19 mouse cellular contexts compared by ENCODE assay signal in genomic region chr10:89682157-89682556, GRCm38 (mm10). TPM values are rescaled to one million over a fixed set of nuclear protein-coding genes. Genes with fewer than 3 reads are reported as not detected.
DNase-seq lines count a peak whose midpoint lies in the region; ATAC-seq and TF ChIP-seq lines count a peak whose summit lies in the region.
"Had no signal": no experiment of that assay in that cellular context is flagged by ENCODE, and none has a peak within 500 bp of the region (broad histone marks: within the 10 kb centered on the region; RNA-seq: fewer than 3 reads in every experiment).

No protein-coding gene starts in this region.

- H3K27me3 ChIP-seq in liver, adult 2 months (ENCODE audit: control insufficient read depth, insufficient read depth, low read length) = no peaks in the 10 kb centered on the region
- H3K27me3 ChIP-seq in liver, postnatal 0 days (ENCODE audit: insufficient read depth, low read length) = no peaks in the 10 kb centered on the region
- H3K27me3 ChIP-seq in liver, embryonic 14.5 days (ENCODE audit: control insufficient read depth, insufficient read depth, low read length) = no peaks in the 10 kb centered on the region
- H3K27me3 ChIP-seq in MEL (ENCODE audit: control insufficient read depth in 1 of 2, insufficient read depth in 2 of 2, low read length in 2 of 2) = no peaks in the 10 kb centered on the region
- H3K27me3 ChIP-seq: embryonic facial prominence, embryonic 12.5 days; forebrain, embryonic 13.5 days; forebrain, embryonic 15.5 days; Patski had no signal

- H3K79me2 ChIP-seq in liver, adult 2 months (ENCODE audit: control insufficient read depth, insufficient read depth, low read length) = peaks cover 49% of the 10 kb centered on the region
- peaks cover 55% of the 10 kb centered on the region for H3K79me2 ChIP-seq in MEL (ENCODE audit: control insufficient read depth, insufficient read depth, low read length, poor library complexity)

- H3K27ac ChIP-seq in liver, adult 2 months (replicated peaks; ENCODE audit: insufficient read depth, low read depth, low read length) = no peak overlapping the region
- no peak overlapping the region for H3K27ac ChIP-seq in liver, postnatal 0 days (ENCODE audit: low read depth)
- H3K27ac ChIP-seq in liver, embryonic 14.5 days = no peak overlapping the region
- H3K27ac ChIP-seq in MEL (ENCODE audit: control insufficient read depth, low read depth, low read length) = no peak overlapping the region
- H3K27ac ChIP-seq in left cerebral cortex, adult 2 months = no peak overlapping the region
- H3K27ac ChIP-seq: embryonic facial prominence, embryonic 10.5 days; embryonic facial prominence, embryonic 12.5 days; forebrain, embryonic 13.5 days; forebrain, embryonic 15.5 days had no signal

- peaks cover 4% of the 10 kb centered on the region; the same call in 1 of the 2 replicates for H3K36me3 ChIP-seq in liver, adult 2 months (ENCODE audit: control insufficient read depth, insufficient read depth, low read length)
- peaks cover 2% of the 10 kb centered on the region; the same call in 1 of the 2 replicates for H3K36me3 ChIP-seq in liver, postnatal 0 days (replicated peaks; ENCODE audit: insufficient read depth, low read length)
- H3K36me3 ChIP-seq in liver, embryonic 14.5 days (replicated peaks; ENCODE audit: control insufficient read depth, insufficient read depth, low read depth) = no peaks in the 10 kb centered on the region
- H3K36me3 ChIP-seq in MEL (ENCODE audit: control insufficient read depth in 1 of 2, insufficient read depth in 2 of 2, low read length in 2 of 2) = peaks cover 2 to 42% of the 10 kb centered on the region in 2 experiments; a peak in 3 of 4 replicates
- H3K36me3 ChIP-seq: forebrain, embryonic 15.5 days had no signal

- no peak for TF ChIP-seq RAD21 in MEL (IDR thresholded peaks at IDR 0.05; ENCODE audit: low read depth, low read length)

- H3K4me3 ChIP-seq in liver, adult 2 months (ENCODE audit: insufficient read depth, low read depth, low read length) = no peak overlapping the region
- no peak overlapping the region for H3K4me3 ChIP-seq in liver, postnatal 0 days (ENCODE audit: low read depth, low read length)
- no peak overlapping the region for H3K4me3 ChIP-seq in liver, embryonic 14.5 days (ENCODE audit: insufficient read depth in 1 of 2, low read depth in 2 of 2, low read length in 2 of 2)
- H3K4me3 ChIP-seq in MEL (ENCODE audit: control insufficient read depth in 1 of 2, insufficient read depth in 1 of 2, low read depth in 2 of 2, low read length in 2 of 2) = peak overlapping the region in 1 of 2 experiments; percentile 26; a peak in 1 of 4 replicates
- no peak overlapping the region for H3K4me3 ChIP-seq in left cerebral cortex, adult 2 months
- H3K4me3 ChIP-seq: embryonic facial prominence, embryonic 10.5 days; embryonic facial prominence, embryonic 12.5 days; forebrain, embryonic 13.5 days; forebrain, embryonic 15.5 days had no signal

- ATAC-seq in liver, postnatal 0 days = no peak
- ATAC-seq in liver, embryonic 14.5 days (ENCODE audit: insufficient read depth) = no peak
- ATAC-seq: activated CD4-positive, CD25-positive, alpha-beta regulatory T cell, adult 4 months; forebrain, embryonic 13.5 days; forebrain, embryonic 15.5 days; Patski had no signal

- intact Hi-C loops in left cerebral cortex, adult 2 months (cut with DNase I) = no loop called here

- TF ChIP-seq CTCF in liver, adult 2 months (IDR thresholded peaks at IDR 0.05; ENCODE audit: low read depth, low read length) = no peak
- TF ChIP-seq CTCF in liver, postnatal 0 days (IDR thresholded peaks at IDR 0.05; ENCODE audit: low read depth) = no peak
- TF ChIP-seq CTCF in liver, embryonic 14.5 days (IDR thresholded peaks at IDR 0.05; ENCODE audit: low read depth) = no peak
- TF ChIP-seq CTCF in MEL (IDR thresholded peaks at IDR 0.05 in 2 of 3, conservative IDR thresholded peaks at IDR 0.05 in 1 of 3; ENCODE audit: control insufficient read depth in 1 of 3, insufficient read depth in 1 of 3, low read depth in 2 of 3, low read length in 3 of 3, poor library complexity in 1 of 3, severe bottlenecking in 1 of 3) = no peak
- no peak for TF ChIP-seq CTCF in left cerebral cortex, adult 2 months (IDR thresholded peaks at IDR 0.05)

- H3K9me3 ChIP-seq in liver, postnatal 0 days (ENCODE audit: low read length) = no peaks in the 10 kb centered on the region
- H3K9me3 ChIP-seq in liver, embryonic 14.5 days (ENCODE audit: control insufficient read depth, low read length) = no peaks in the 10 kb centered on the region
- no peaks in the 10 kb centered on the region for H3K9me3 ChIP-seq in MEL (replicated peaks; ENCODE audit: insufficient read depth, low read length)
- H3K9me3 ChIP-seq: embryonic facial prominence, embryonic 10.5 days; embryonic facial prominence, embryonic 12.5 days; forebrain, embryonic 13.5 days; forebrain, embryonic 15.5 days had no signal

- DNase-seq in liver, adult 2 months (ENCODE audit: extremely low read depth, low read depth, low spot score) = peak; percentile 43
- DNase-seq in liver, postnatal 0 days = no peak
- no peak for DNase-seq in liver, embryonic 14.5 days (ENCODE audit: low read depth in 3 of 3, low spot score in 3 of 3)
- DNase-seq in liver (no peak), MEL (ENCODE audit: low read depth, low spot score) (peak; percentile 39)
- DNase-seq in left cerebral cortex, adult 2 months (ENCODE audit: extremely low spot score in 1 of 2, low spot score in 2 of 2) = no peak
- DNase-seq: adrenal gland, adult 8-10 months; adrenal gland, postnatal 14 days; cerebellum, adult 11-12 months; cerebellum, adult 2 months; cerebellum, adult 9-10 months; cerebellum, postnatal 10 days; cerebellum, postnatal 25 days had no signal

- H3K4me2 ChIP-seq in liver, postnatal 0 days (ENCODE audit: low read depth, low read length) = no peak overlapping the region
- H3K4me2 ChIP-seq in liver, embryonic 14.5 days (ENCODE audit: low read depth) = peak overlapping the region; percentile 18; the same call in 1 of the 2 replicates
- H3K4me2 ChIP-seq: embryonic facial prominence, embryonic 12.5 days; forebrain, embryonic 13.5 days; forebrain, embryonic 15.5 days had no signal

- H3K9ac ChIP-seq in liver, adult 2 months (ENCODE audit: low read depth, low read length) = no peak overlapping the region
- no peak overlapping the region for H3K9ac ChIP-seq in liver, postnatal 0 days (replicated peaks)
- 0 out of 2 replicates have a peak overlapping the region, but pooled peaks have one; percentile 16 for H3K9ac ChIP-seq in liver, embryonic 14.5 days (replicated peaks)
- H3K9ac ChIP-seq in MEL (ENCODE audit: control insufficient read depth, low read depth, low read length, poor library complexity, severe bottlenecking) = no peak overlapping the region
- H3K9ac ChIP-seq: embryonic facial prominence, embryonic 12.5 days; forebrain, embryonic 13.5 days; forebrain, embryonic 15.5 days had no signal

- no peak for TF ChIP-seq POLR2A in liver, adult 2 months (IDR thresholded peaks at IDR 0.05; ENCODE audit: extremely low read depth, insufficient read depth, low read length)
- no peak for TF ChIP-seq POLR2A in MEL (IDR thresholded peaks at IDR 0.05; ENCODE audit: control insufficient read depth in 1 of 2, insufficient read depth in 1 of 2, low read depth in 1 of 2, low read length in 2 of 2, poor library complexity in 1 of 2)

- 9% methylated on average over 1 of the region's 1 CpGs for WGBS in liver, adult 2 months
- 22% methylated on average over 1 of the region's 1 CpGs for WGBS in liver, postnatal 0 days (ENCODE audit: insufficient replicate concordance)
- 6% methylated on average over 1 of the region's 1 CpGs for WGBS in liver, embryonic 14.5 days (ENCODE audit: insufficient replicate concordance)

- TF ChIP-seq EP300 in liver, postnatal 0 days (IDR thresholded peaks at IDR 0.05; ENCODE audit: low read depth) = no peak
- TF ChIP-seq EP300 in liver, embryonic 14.5 days (IDR thresholded peaks at IDR 0.05; ENCODE audit: low read depth) = no peak
- TF ChIP-seq EP300 in MEL (IDR thresholded peaks at IDR 0.05; ENCODE audit: low read depth in 1 of 2, low read length in 2 of 2) = peak in 1 of 2 experiments; percentile 41; a peak in 2 of 4 replicates

- peaks cover 8% of the 10 kb centered on the region for H3K4me1 ChIP-seq in liver, adult 2 months (ENCODE audit: control insufficient read depth, insufficient read depth, low read length)
- peaks cover 28% of the 10 kb centered on the region for H3K4me1 ChIP-seq in liver, postnatal 0 days (ENCODE audit: insufficient read depth)
- peaks cover 13 to 31% of the 10 kb centered on the region in 2 experiments for H3K4me1 ChIP-seq in liver, embryonic 14.5 days (replicated peaks; ENCODE audit: control insufficient read depth in 2 of 2, insufficient read depth in 2 of 2, low read length in 1 of 2)
- H3K4me1 ChIP-seq in MEL (ENCODE audit: control insufficient read depth in 1 of 2, insufficient read depth in 2 of 2, low read length in 2 of 2) = peaks cover 25 to 45% of the 10 kb centered on the region in 2 experiments

TF ChIP-seq in MEL, 35 proteins besides CTCF, POLR2A, EP300 and RAD21 (continues in another document):
- 0 out of 2 replicates have a peak, but pooled peaks have one; percentile 33 for TF ChIP-seq SIN3A (IDR thresholded peaks at IDR 0.05; ENCODE audit: low read length)
- TF ChIP-seq USF1 (IDR thresholded peaks at IDR 0.05; ENCODE audit: low read depth, low read length) = no peak
- peak; percentile 63 for TF ChIP-seq GATA1 (IDR thresholded peaks at IDR 0.05; ENCODE audit: low read depth, low read length)
- TF ChIP-seq CHD1 (IDR thresholded peaks at IDR 0.05; ENCODE audit: low read depth, low read length) = no peak

RNA-seq across cellular contexts. Expression of gene Scyl2, which starts 3.9 kb away (rescaled TPM):
- 18.4 and 20.1 TPM in 2 replicates for total RNA-seq in liver, adult 2 months (2014; rRNA removed)
- 10.8 and 11.3 TPM in 2 replicates for polyA plus RNA-seq in liver, adult 2 months (2012; rRNA removed)
- polyA plus RNA-seq in liver, postnatal 0 days (2015; fragmentation: Nextera tagmentation; extraction: Ambion mirVana) = 3.5 and 4.8 TPM in 2 replicates
- polyA plus RNA-seq in liver, embryonic 14.5 days (2012; rRNA removed) = 8.6 and 10.2 TPM in 2 replicates
- polyA plus RNA-seq in liver, embryonic 14.5 days (2014; fragmentation: Nextera tagmentation; extraction: Ambion mirVana) = 6.8 and 6.9 TPM in 2 replicates
- total RNA-seq in MEL (2012; rRNA removed) = 19.8 and 21.8 TPM in 2 replicates
- 10 to 100 TPM in 1 of 2 experiments, not detected in 1; 27.9 TPM for polyA plus RNA-seq in MEL (2012; ENCODE audit: insufficient read depth in 1 of 2, insufficient read length in 2 of 2, low read depth in 1 of 2, low replicate concordance in 2 of 2, missing spikeins in 1 of 2)
- total RNA-seq in left cerebral cortex, adult 2 months (2021) = 10 to 100 TPM; 34.2 to 34.7 TPM

RNA-seq across cellular contexts. Expression of gene Actr6, which starts 49.9 kb away (rescaled TPM):
- 14.2 and 19.6 TPM in 2 replicates for total RNA-seq in liver, adult 2 months (2014; rRNA removed)
- polyA plus RNA-seq in liver, adult 2 months (2012; rRNA removed) = 1.4 and 1.8 TPM in 2 replicates
- polyA plus RNA-seq in liver, postnatal 0 days (2015; fragmentation: Nextera tagmentation; extraction: Ambion mirVana) = 19.2 and 19.9 TPM in 2 replicates
- 3.1 and 6.3 TPM in 2 replicates for polyA plus RNA-seq in liver, embryonic 14.5 days (2012; rRNA removed)
- polyA plus RNA-seq in liver, embryonic 14.5 days (2014; fragmentation: Nextera tagmentation; extraction: Ambion mirVana) = 17.1 and 19.2 TPM in 2 replicates
- 14.4 and 14.6 TPM in 2 replicates for total RNA-seq in MEL (2012; rRNA removed)
- polyA plus RNA-seq in MEL (2012; ENCODE audit: insufficient read depth in 1 of 2, insufficient read length in 2 of 2, low read depth in 1 of 2, low replicate concordance in 2 of 2, missing spikeins in 1 of 2) = 100 to 1,000 TPM in 1 of 2 experiments, 10 to 100 TPM in 1; 15.3 to 414 TPM
- 10 to 100 TPM; 21.5 to 23.0 TPM for total RNA-seq in left cerebral cortex, adult 2 months (2021)

Comparison
In these comparisons a context has a peak if more than half of its experiments do, and no peak if none do; other contexts are left out.
1. DNase-seq: peak in liver, adult 2 months (single experiment) and MEL (single experiment); none in liver, postnatal 0 days (single experiment), liver, embryonic 14.5 days (0 of 3), liver (single experiment) and left cerebral cortex, adult 2 months (0 of 2).